Mouse (Mus musculus) lung, adult 10 weeks (tissue): ENCODE results near the gene Hoxc5. TPM values are rescaled to one million over a fixed set of nuclear protein-coding genes. Genes with fewer than 3 reads are reported as not detected.

Experiments used
- polyA plus RNA-seq: library from polyadenylated mRNA; stranded (reverse); fragments of 350-450 nt; fragmentation: Illumina TruSeq; extraction: RNeasy Lipid Tissue Mini Kit (QIAGEN cat#74804); gene quantifications from one replicate; pipeline ENCODE4 v1.2.3, GENCODE M21; 2014; ENCODE audit warnings: low read depth, low replicate concordance; ENCODE audit not compliant: insufficient read depth

The Hoxc5 gene
- 0.30 TPM for polyA plus RNA-seq

DNA sequence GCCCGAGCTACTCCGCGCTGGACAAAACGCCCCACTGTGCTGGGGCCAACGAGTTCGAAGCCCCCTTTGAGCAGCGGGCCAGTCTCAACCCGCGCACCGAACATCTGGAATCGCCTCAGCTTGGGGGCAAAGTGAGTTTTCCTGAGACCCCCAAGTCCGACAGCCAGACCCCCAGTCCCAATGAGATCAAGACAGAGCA is at the start of gene Hoxc5:
TSS of gene Hoxc5 (plus strand) at position 132 of the 199 bp plus-strand sequence.

GRCm38 (mm10) chr15:102921053-102922011 is 45.9 kb upstream of the Hoxc5 start, which contains the start of gene Hoxc13:
TSS of gene Hoxc13 (plus strand) at chr15:102921103.

DNA sequence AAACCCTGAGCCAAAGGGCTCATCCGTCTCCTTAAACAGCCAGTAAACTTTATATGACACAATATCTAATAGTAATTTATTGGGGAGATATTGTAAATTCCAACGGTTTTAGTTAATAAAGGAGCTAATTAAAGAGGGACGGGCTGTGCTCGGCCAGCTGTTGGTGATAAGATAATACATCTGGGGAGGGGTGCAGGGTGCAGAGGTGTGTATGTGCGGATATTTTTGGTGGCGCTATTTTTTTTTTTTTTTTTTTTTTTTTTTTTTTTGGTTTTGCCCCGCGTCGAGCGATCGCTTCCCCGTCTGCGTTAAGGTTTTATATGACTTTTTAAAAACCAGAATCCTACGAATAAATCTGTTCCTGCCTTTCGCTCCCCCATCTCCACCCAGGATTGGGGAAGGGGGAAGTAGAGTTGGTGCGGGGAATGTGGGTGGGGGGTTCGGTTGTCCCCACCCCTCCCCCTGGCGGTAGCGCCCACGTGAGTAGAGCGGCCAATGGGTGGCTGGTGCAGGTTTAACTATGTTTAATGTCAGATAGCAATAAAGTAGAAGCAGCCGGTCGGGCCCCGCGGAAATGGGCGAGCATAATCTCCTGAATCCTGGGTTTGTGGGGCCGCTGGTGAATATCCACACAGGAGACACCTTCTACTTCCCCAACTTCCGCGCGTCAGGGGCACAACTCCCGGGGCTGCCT is 30.8 kb upstream of the Hoxc5 start, which contains the start of gene Hoxc12:
TSS of gene Hoxc12 (plus strand) at position 479 of the 694 bp plus-strand sequence.

DNA sequence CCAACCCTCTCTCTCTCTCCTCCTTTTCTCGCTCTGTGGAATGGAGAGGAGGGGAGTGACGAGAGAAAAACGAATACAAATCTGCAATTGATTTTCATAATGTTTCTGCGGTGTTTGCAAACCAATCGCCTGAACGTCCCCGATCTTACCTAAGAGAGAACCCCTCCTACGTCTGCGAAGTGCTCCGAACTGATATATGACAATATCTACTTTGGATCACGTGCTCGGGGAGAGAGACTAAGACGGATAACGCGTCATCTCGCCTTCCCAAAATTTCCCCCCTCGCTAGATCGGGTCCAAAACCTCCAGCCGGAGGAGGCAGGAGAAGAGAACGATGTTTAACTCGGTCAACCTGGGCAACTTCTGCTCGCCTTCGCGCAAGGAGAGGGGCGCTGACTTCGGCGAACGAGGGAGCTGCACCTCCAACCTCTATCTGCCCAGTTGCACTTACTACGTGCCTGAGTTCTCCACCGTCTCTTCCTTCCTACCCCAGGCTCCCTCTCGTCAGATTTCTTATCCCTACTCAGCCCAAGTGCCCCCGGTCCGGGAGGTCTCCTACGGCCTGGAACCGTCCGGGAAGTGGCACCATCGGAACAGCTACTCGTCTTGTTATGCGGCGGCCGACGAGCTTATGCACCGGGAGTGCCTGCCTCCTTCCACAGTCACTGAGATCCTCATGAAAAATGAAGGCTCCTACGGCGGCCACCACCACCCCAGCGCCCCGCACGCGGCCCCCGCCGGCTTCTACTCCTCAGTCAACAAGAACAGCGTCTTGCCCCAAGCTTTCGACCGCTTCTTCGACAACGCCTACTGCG is 12.8 kb upstream of the Hoxc5 start, which contains the start of gene Hoxc11:
TSS of gene Hoxc11 (plus strand) at position 236 of the 815 bp plus-strand sequence.

DNA sequence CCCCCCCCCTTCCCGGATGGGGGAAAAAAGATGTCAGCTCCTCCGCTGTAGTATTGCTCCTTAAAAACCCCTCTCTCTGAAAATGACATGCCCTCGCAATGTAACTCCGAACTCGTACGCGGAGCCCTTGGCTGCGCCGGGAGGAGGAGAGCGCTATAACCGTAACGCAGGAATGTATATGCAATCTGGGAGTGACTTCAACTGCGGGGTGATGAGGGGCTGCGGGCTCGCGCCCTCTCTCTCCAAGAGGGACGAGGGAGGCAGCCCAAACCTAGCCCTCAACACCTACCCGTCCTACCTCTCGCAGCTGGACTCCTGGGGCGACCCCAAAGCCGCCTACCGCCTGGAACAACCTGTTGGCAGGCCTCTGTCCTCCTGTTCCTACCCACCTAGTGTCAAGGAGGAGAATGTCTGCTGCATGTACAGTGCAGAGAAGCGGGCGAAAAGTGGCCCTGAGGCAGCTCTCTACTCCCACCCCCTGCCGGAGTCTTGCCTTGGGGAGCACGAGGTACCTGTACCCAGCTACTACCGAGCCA is 399 bp upstream of the Hoxc5 start, which contains the start of gene Hoxc10:
TSS of gene Hoxc10 (plus strand) at position 21 of the 536 bp plus-strand sequence.

DNA sequence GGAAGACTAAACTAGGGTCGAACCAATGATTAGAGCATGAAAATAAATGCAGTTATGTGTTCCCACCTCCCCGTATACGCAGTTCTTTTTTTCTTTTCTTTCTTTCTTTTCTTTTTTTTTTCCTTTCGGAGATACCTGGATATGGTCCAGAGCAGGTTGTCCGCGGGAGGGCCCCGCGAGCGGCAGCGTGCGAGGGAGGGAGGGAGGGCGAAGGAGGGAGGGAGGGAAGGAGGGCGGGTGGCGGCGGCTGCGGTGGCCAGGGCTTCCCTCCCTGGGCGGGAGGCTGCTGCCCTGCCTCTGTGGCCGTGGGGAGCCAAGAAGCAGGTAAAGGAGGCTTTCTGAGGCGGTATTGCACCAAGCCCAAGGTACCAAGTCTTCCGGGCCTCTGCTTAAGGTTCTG is 8.9 kb downstream of the Hoxc5 start, which contains the start of gene Hoxc9:
TSS of gene Hoxc9 (plus strand) at position 269 of the 400 bp plus-strand sequence.

GRCm38 (mm10) chr15:102990461-102991397 is 23.5 kb downstream of the Hoxc5 start, which contains the start of gene Hoxc8:
TSS of gene Hoxc8 (plus strand) at chr15:102990607.

GRCm38 (mm10) chr15:102997939-102998355 is 30.7 kb downstream of the Hoxc5 start, which contains the start of gene Hoxc6:
TSS of gene Hoxc6 (plus strand) at chr15:102998257.

GRCm38 (mm10) chr15:103018636-103019035 is 51.4 kb downstream of the Hoxc5 start, which contains the start of gene Hoxc4:
TSS of gene Hoxc4 (plus strand) at chr15:103018934.

Other genes starting within 250 kb of the Hoxc5 start
- gene Calcoco1, start 245.3 kb upstream of the Hoxc5 start, polyA plus RNA-seq: 44.1 TPM
- gene Hoxc13, start 46.3 kb upstream of the Hoxc5 start, polyA plus RNA-seq: not detected
- gene Hoxc12, start 30.7 kb upstream of the Hoxc5 start, polyA plus RNA-seq: not detected
- gene Hoxc11, start 13.0 kb upstream of the Hoxc5 start, polyA plus RNA-seq: not detected
- not detected for gene Hoxc10, start 647 bp upstream of the Hoxc5 start, polyA plus RNA-seq
- gene Hoxc9, start 9.0 kb downstream of the Hoxc5 start, polyA plus RNA-seq: not detected
- gene Hoxc8, start 23.2 kb downstream of the Hoxc5 start, polyA plus RNA-seq: not detected
- gene Hoxc6, start 30.8 kb downstream of the Hoxc5 start, polyA plus RNA-seq: not detected
- gene Hoxc4, start 51.5 kb downstream of the Hoxc5 start, polyA plus RNA-seq: 0.11 TPM
- 6.3 TPM for gene Smug1, start 199.6 kb downstream of the Hoxc5 start, polyA plus RNA-seq